Mouse (Mus musculus) midbrain, embryonic 12.5 days (tissue): ENCODE results near the gene 1700088E04Rik. TPM values are rescaled to one million over a fixed set of nuclear protein-coding genes. Genes with fewer than 3 reads are reported as not detected.

Experiments used
- ATAC-seq: fragments of 200-750 bp; cut with Nextera tagmentation; 2 replicates; pipeline ENCODE4 v1.8.0; 2017; ENCODE audit warnings: low read depth, moderate TSS enrichment, moderate library complexity; ENCODE audit not compliant: low FRiP score
- H3K27ac ChIP-seq: fragments of 300-500 bp; sonication (generic); replicated peaks from 2 replicates; pipeline ENCODE4 v1.5.1; 2016; ENCODE audit warnings: mild to moderate bottlenecking
- H3K27me3 ChIP-seq: fragments of 300-500 bp; sonication (generic); 2 replicates; pipeline ENCODE4 v1.6.1; 2016; ENCODE audit warnings: mild to moderate bottlenecking
- H3K36me3 ChIP-seq: fragments of 300-500 bp; sonication (generic); 2 replicates; pipeline ENCODE4 v1.6.1; 2016
- H3K4me1 ChIP-seq: fragments of 300-500 bp; sonication (generic); 2 replicates; pipeline ENCODE4 v1.6.1; 2016
- H3K4me2 ChIP-seq: fragments of 300-500 bp; sonication (generic); replicated peaks from 2 replicates; pipeline ENCODE4 v1.6.1; 2016; ENCODE audit warnings: mild to moderate bottlenecking, moderate library complexity
- H3K4me3 ChIP-seq: fragments of 300-500 bp; sonication (generic); 2 replicates; pipeline ENCODE4 v1.5.1; 2016; ENCODE audit warnings: mild to moderate bottlenecking
- H3K9ac ChIP-seq: fragments of 300-500 bp; sonication (generic); replicated peaks from 2 replicates; pipeline ENCODE4 v1.6.1; 2016; ENCODE audit warnings: mild to moderate bottlenecking, moderate library complexity
- H3K9me3 ChIP-seq: fragments of 300-500 bp; sonication (generic); 2 replicates; pipeline ENCODE4 v1.6.1; 2016; ENCODE audit warnings: mild to moderate bottlenecking
- WGBS: fragments of 180-500 bp; shearing (Covaris S2); methylation state at CpG from one replicate; pipeline ENCODE4 v1.1.7; 2016; 5-methylcytosine and 5-hydroxymethylcytosine counted together
- polyA plus RNA-seq: library from polyadenylated mRNA; unstranded; fragments of >200 nt; fragmentation: Nextera tagmentation; extraction: Ambion mirVana; gene quantifications from 2 replicates; pipeline ENCODE4 v1.2.1, GENCODE M21; 2016

Gene 1700088E04Rik
- polyA plus RNA-seq, 1 experiment from 2014 or later, result 9.7 TPM

DNA sequence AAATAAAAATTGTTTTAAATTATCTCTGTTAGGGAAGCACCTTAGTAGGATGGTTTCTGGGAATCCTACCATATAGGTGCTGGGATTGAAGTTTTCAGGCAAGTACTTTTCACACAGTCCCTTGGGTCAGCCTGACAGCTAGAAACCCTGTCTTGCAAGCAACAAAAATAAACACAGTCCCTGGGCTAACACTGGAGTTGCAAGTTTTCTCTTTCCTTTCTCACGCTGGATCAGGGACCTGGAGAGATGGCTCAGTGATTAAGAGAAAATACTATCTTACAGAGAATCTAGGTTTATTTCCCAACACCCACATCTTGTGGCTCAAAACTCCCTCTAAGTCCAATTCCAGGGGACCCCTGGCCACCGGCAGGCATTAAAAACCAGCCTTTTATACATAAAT, 43.9 kb downstream of the 1700088E04Rik start:
- Histone ChIP-seq H3K9me3 (no peaks in the 10 kb centered on the region), H3K4me1 (no peaks in the 10 kb centered on the region), H3K27me3 (no peaks in the 10 kb centered on the region), H3K27ac (no peak overlapping the region), H3K36me3 (peaks cover 42% of the 10 kb centered on the region), H3K9ac (no peak overlapping the region), H3K4me2 (no peak overlapping the region), H3K4me3 (no peak overlapping the region)
- WGBS, result 38% methylated on average over 2 of the region's 2 CpGs
- ATAC-seq, result no peak

DNA sequence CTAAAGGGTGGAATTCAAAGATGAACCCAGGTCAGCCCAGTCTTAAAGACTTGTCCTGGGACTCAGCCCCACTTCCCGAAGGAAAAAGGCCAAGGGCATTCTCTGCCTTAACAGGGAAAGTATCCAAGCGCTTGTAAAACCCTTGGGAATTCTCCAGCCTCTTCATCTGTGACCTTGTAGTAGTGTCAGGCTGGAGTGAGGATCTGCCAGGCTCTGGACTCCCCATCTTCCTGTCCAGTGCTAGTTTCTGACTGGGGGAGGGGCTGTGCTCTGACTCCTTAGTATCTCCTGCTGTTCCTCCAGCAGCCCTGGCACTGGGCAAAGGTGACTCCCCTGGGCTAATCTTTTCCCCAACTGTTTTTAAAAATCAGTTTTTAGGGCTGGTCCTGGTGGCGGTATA, 44.5 kb downstream of the 1700088E04Rik start:
- Histone ChIP-seq H3K27me3 (no peaks in the 10 kb centered on the region), H3K36me3 (peaks cover 48% of the 10 kb centered on the region), H3K4me1 (no peaks in the 10 kb centered on the region), H3K4me3 (no peak overlapping the region), H3K9me3 (no peaks in the 10 kb centered on the region), H3K9ac (no peak overlapping the region), H3K4me2 (no peak overlapping the region), H3K27ac (no peak overlapping the region)
- ATAC-seq, result no peak
- 73% methylated on average over 3 of the region's 3 CpGs for WGBS

- Histone ChIP-seq H3K27me3 (no peaks in the 10 kb centered on the region), H3K4me3 (no peak overlapping the region), H3K9me3 (no peaks in the 10 kb centered on the region), H3K4me2 (no peak overlapping the region), H3K4me1 (no peaks in the 10 kb centered on the region), H3K36me3 (peaks cover 59% of the 10 kb centered on the region), H3K27ac (no peak overlapping the region), H3K9ac (no peak overlapping the region)
- no peak for ATAC-seq
- 85% methylated on average over 5 of the region's 5 CpGs for WGBS
Observed at GRCm38 (mm10) chr15:79095483-79095882, 45.6 kb downstream of the 1700088E04Rik start.

- no peak overlapping the region for H3K9ac ChIP-seq
- no peak overlapping the region for H3K27ac ChIP-seq
- no peaks in the 10 kb centered on the region for H3K4me1 ChIP-seq
- WGBS, result 79% methylated on average over 7 of the region's 7 CpGs
- peaks cover 81% of the 10 kb centered on the region for H3K36me3 ChIP-seq
- no peaks in the 10 kb centered on the region for H3K9me3 ChIP-seq
- H3K4me2 ChIP-seq, result no peak overlapping the region
- no peak for ATAC-seq
- H3K4me3 ChIP-seq, result no peak overlapping the region
- H3K27me3 ChIP-seq, result no peaks in the 10 kb centered on the region
Observed at GRCm38 (mm10) chr15:79093083-79093839, 47.8 kb downstream of the 1700088E04Rik start.

DNA sequence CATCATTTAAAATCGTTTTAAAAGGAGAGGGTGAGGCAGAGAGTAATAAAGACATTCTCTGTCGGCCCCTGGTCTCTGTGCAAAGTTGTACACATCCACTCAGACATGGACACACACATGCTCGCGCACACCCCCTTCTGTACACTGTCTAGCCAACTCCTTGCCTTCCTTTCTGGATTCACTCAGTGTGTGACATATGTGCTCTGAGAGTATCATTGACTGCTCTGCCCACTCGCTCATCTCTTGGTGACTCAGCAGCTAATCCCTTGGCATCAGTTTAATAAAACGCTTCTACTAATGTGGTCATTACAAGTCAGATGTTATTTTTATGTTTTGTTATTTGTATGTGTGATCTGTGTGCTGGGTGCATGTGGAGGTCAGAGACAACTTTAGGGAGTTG, 48.8 kb downstream of the 1700088E04Rik start:
- no peaks in the 10 kb centered on the region for H3K27me3 ChIP-seq
- H3K36me3 ChIP-seq, result peaks cover 88% of the 10 kb centered on the region
- H3K4me3 ChIP-seq, result no peak overlapping the region
- no peak overlapping the region for H3K9ac ChIP-seq
- ATAC-seq, result no peak
- WGBS, result 91% methylated on average over 6 of the region's 6 CpGs
- no peak overlapping the region for H3K27ac ChIP-seq
- no peak overlapping the region for H3K4me2 ChIP-seq
- H3K4me1 ChIP-seq, result no peaks in the 10 kb centered on the region
- H3K9me3 ChIP-seq, result no peaks in the 10 kb centered on the region

DNA sequence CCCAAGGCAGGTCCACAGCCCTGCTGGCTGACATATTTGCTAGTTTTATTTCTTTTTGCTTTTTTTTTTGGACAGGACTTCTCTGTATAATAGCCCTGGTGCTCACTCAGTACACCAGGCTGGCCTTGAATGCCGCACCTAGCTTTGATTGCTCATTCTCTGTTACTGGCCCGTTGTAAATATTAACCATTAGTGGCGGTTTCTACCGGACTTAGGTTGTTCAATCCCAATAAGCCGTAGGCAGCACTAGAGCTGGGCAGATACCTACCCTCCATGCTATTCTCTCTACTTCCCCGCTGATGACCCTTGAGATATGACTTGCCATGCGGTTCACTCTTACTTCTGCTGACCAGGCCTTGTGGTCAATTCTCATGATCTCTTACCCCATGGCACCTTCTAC, 61.5 kb downstream of the 1700088E04Rik start:
- Histone ChIP-seq H3K4me3 (no peak overlapping the region), H3K4me2 (no peak overlapping the region), H3K9me3 (no peaks in the 10 kb centered on the region), H3K9ac (no peak overlapping the region), H3K27me3 (no peaks in the 10 kb centered on the region), H3K36me3 (peaks cover 80% of the 10 kb centered on the region), H3K4me1 (peaks cover 16% of the 10 kb centered on the region), H3K27ac (no peak overlapping the region)
- WGBS, result 97% methylated on average over 7 of the region's 7 CpGs
- no peak for ATAC-seq

Other genes with a start within 250 kb of the 1700088E04Rik start
- 0.10 TPM in 1 of 2 replicates, not detected in the other for gene Gm49510, start 241.6 kb downstream of the 1700088E04Rik start, polyA plus RNA-seq
- 8.2 and 9.3 TPM in 2 replicates for gene Sh3bp1, start 241.5 kb downstream of the 1700088E04Rik start, polyA plus RNA-seq
- 46.3 and 53.7 TPM in 2 replicates for gene Pdxp, start 227.3 kb downstream of the 1700088E04Rik start, polyA plus RNA-seq
- 346 and 420 TPM in 2 replicates for gene Lgals1, start 214.5 kb downstream of the 1700088E04Rik start, polyA plus RNA-seq
- gene Nol12, start 206.3 kb downstream of the 1700088E04Rik start, polyA plus RNA-seq, result 50.2 and 59.6 TPM in 2 replicates
- gene Triobp, start 193.5 kb downstream of the 1700088E04Rik start, polyA plus RNA-seq, result 40.0 and 45.0 TPM in 2 replicates
- gene H1f0, start 112.8 kb downstream of the 1700088E04Rik start, polyA plus RNA-seq, result 547 and 575 TPM in 2 replicates
- not detected in 2 replicates for gene Galr3, start 99.4 kb downstream of the 1700088E04Rik start, polyA plus RNA-seq
- 64.0 and 67.5 TPM in 2 replicates for gene Ankrd54, start 78.4 kb downstream of the 1700088E04Rik start, polyA plus RNA-seq
- gene Eif3l, start 66.1 kb downstream of the 1700088E04Rik start, polyA plus RNA-seq, result 198 and 202 TPM in 2 replicates
- gene Micall1, start 32.4 kb downstream of the 1700088E04Rik start, polyA plus RNA-seq, result 11.4 and 11.5 TPM in 2 replicates
- gene Polr2f, start 244 bp downstream of the 1700088E04Rik start, polyA plus RNA-seq, result 314 and 327 TPM in 2 replicates
- gene Sox10, start 24.0 kb upstream of the 1700088E04Rik start, polyA plus RNA-seq, result 0.48 and 1.2 TPM in 2 replicates
- 60.5 and 67.8 TPM in 2 replicates for gene Pick1, start 87.9 kb upstream of the 1700088E04Rik start, polyA plus RNA-seq
- 0.72 and 0.80 TPM in 2 replicates for gene Gm49486, start 88.1 kb upstream of the 1700088E04Rik start, polyA plus RNA-seq
- gene Slc16a8, start 113.5 kb upstream of the 1700088E04Rik start, polyA plus RNA-seq, result 0.24 and 0.50 TPM in 2 replicates
- gene Baiap2l2, start 144.3 kb upstream of the 1700088E04Rik start, polyA plus RNA-seq, result 0.72 and 2.4 TPM in 2 replicates
- 35.4 and 37.1 TPM in 2 replicates for gene Pla2g6, start 187.1 kb upstream of the 1700088E04Rik start, polyA plus RNA-seq
- gene Maff, start 205.4 kb upstream of the 1700088E04Rik start, polyA plus RNA-seq, result 0.97 and 1.2 TPM in 2 replicates